Mouse (Mus musculus) left cerebral cortex, postnatal 10 days (tissue): Measurements from ENCODE around the gene Bcar1. TPM values are rescaled to one million over a fixed set of nuclear protein-coding genes. Genes with fewer than 3 reads are reported as not detected.

Experiments
- DNase-seq, 2 experiments: peaks; one replicate each; pipeline ENCODE4 v3.0.0; 2021 to 2022; ENCODE audit warnings: low spot score in 2 of 2, mixed read lengths in 1 of 2; ENCODE audit errors: extremely low spot score in 1 of 2
- intact Hi-C: fragments of 180-260 bp; cut with DNase I; formaldehyde crosslinking; loops from one replicate; pipeline ENCODE4 v1.15.1; 2025
- total RNA-seq, 2 experiments: library from RNA; stranded (reverse); gene quantifications; 2 replicates each; pipeline ENCODE4 v1.2.3; 2021

Gene Bcar1
- total RNA-seq, 2 experiments from 2014 or later = 46.6 to 48.1 TPM

GRCm38 (mm10) chr8:111743101-111743791, 363 bp downstream of the Bcar1 start:
- intact Hi-C loops = loop anchor here (5.0 kb wide), 1 partner anchor 54 kb away; no protein-coding TSS in a partner anchor
- peak in 1 of 2 experiments; percentile 71 for DNase-seq

GRCm38 (mm10) chr8:111742261-111743037, 1.2 kb downstream of the Bcar1 start:
- intact Hi-C loops = loop anchor here (5.0 kb wide), 1 partner anchor 55 kb away; no protein-coding TSS in a partner anchor

GRCm38 (mm10) chr8:111741556-111741955, 2.1 kb downstream of the Bcar1 start:
- intact Hi-C loops = loop anchor here (5.0 kb wide), 1 partner anchor 56 kb away; no protein-coding TSS in a partner anchor
- DNase-seq = no peak

More at GRCm38 (mm10) chr8:111742261-111743037, 1.2 kb downstream of the Bcar1 start:
- DNase-seq = no peak

- no peak for DNase-seq
- intact Hi-C loops = loop anchor here (5.0 kb wide), 1 partner anchor 56 kb away; no protein-coding TSS in a partner anchor
Observed at GRCm38 (mm10) chr8:111740994-111741393, 2.6 kb downstream of the Bcar1 start.

GRCm38 (mm10) chr8:111740301-111740711, 3.3 kb downstream of the Bcar1 start:
- no peak for DNase-seq
- intact Hi-C loops = loop anchor here (5.0 kb wide), 1 partner anchor 57 kb away; no protein-coding TSS in a partner anchor

- intact Hi-C loops = loop anchor here (5.0 kb wide), 1 partner anchor 58 kb away; no protein-coding TSS in a partner anchor
Observed at GRCm38 (mm10) chr8:111739604-111740003, 4.0 kb downstream of the Bcar1 start.

GRCm38 (mm10) chr8:111738867-111739266, 4.7 kb downstream of the Bcar1 start:
- intact Hi-C loops = no loop called here
- no peak for DNase-seq

More at GRCm38 (mm10) chr8:111739604-111740003, 4.0 kb downstream of the Bcar1 start:
- no peak for DNase-seq

GRCm38 (mm10) chr8:111736321-111736720, 7.3 kb downstream of the Bcar1 start:
- DNase-seq = peak in 1 of 2 experiments; percentile 53
- intact Hi-C loops = no loop called here

GRCm38 (mm10) chr8:111735791-111736190, 7.8 kb downstream of the Bcar1 start:
- intact Hi-C loops = no loop called here

GRCm38 (mm10) chr8:111735335-111735761, 8.3 kb downstream of the Bcar1 start:
- peak in 1 of 2 experiments; percentile 70 for DNase-seq
- intact Hi-C loops = no loop called here

More at GRCm38 (mm10) chr8:111735791-111736190, 7.8 kb downstream of the Bcar1 start:
- DNase-seq = no peak

- intact Hi-C loops = no loop called here
- no peak for DNase-seq
Observed at GRCm38 (mm10) chr8:111734244-111734960, 9.2 kb downstream of the Bcar1 start.

GRCm38 (mm10) chr8:111733581-111734243, 9.9 kb downstream of the Bcar1 start:
- peak in 1 of 2 experiments; percentile 79 for DNase-seq
- intact Hi-C loops = no loop called here

- intact Hi-C loops = no loop called here
- peak in 1 of 2 experiments; percentile 40 for DNase-seq
Observed at GRCm38 (mm10) chr8:111732406-111733085, 11.1 kb downstream of the Bcar1 start.

GRCm38 (mm10) chr8:111732004-111732403, 11.6 kb downstream of the Bcar1 start:
- intact Hi-C loops = no loop called here
- DNase-seq = peak; percentile 89 to 99

GRCm38 (mm10) chr8:111731231-111731977, 12.2 kb downstream of the Bcar1 start:
- DNase-seq = peak in 1 of 2 experiments; percentile 33
- intact Hi-C loops = no loop called here

- peak in 1 of 2 experiments; percentile 16 for DNase-seq
Observed at GRCm38 (mm10) chr8:111729233-111730170, 14.1 kb downstream of the Bcar1 start.

More at GRCm38 (mm10) chr8:111729233-111730170, 14.1 kb downstream of the Bcar1 start:
- intact Hi-C loops = no loop called here
